Mouse (Mus musculus): ENCODE measurements at regions not wholly inside any gene's neighbourhood (a gene's known extent, or its start where the extent isn't known, plus 50 kb on each side); places are given as distances from the start of the nearest gene placed in this dataset.
"Not testable (repeated sequence)": the region's sequence is repeated elsewhere in the genome, so short reads cannot be mapped to it uniquely, and the experiment has no call there.

- DNase-seq, result not testable (repeated sequence)
Observed at GRCm38 (mm10) chr19:8496561-8496960, 91.7 kb upstream of the Slc22a30 start.

GRCm38 (mm10) chr19:8497526-8497925, 92.6 kb upstream of the Slc22a30 start:
- DNase-seq, result not testable (repeated sequence)

- DNase-seq, result not testable (repeated sequence)
Observed at GRCm38 (mm10) chr19:8517721-8518120, 73.3 kb upstream of the Slc22a8 start.

- DNase-seq, result peak; percentile 31 to 40
Observed at GRCm38 (mm10) chr19:8518273-8518672, 72.8 kb upstream of the Slc22a8 start.

GRCm38 (mm10) chr19:8518933-8519332, 72.1 kb upstream of the Slc22a8 start:
- DNase-seq, result not testable (repeated sequence)

- no peak for DNase-seq
Observed at GRCm38 (mm10) chr19:8534597-8534996, 56.5 kb upstream of the Slc22a8 start.

GRCm38 (mm10) chr19:8536085-8536484, 55.0 kb upstream of the Slc22a8 start:
- no peak for DNase-seq
